Mouse (Mus musculus): ENCODE data around the gene Ros1.

Gene Ros1

DNA sequence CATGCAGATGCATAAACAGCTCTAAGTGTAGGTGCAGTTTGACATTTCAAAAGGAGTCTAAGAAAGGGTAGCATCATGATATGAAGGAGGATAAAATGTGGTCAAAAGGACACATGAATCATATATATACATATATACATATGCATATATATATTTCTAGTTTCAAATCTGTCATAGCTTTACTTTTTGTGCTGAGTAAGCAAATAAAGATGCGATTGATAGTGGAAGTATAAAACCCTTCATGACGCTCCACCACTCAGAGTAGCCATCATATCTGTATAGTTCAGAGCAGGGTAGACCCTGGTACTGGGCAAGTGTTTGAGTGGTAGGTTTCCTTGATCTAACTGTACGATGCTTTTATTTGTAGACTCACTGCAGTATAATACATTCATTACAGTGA, 35.3 kb downstream of the Ros1 start:
- DNase-seq (ENCODE audit: low spot score) = no peak

GRCm38 (mm10) chr10:52133354-52134074, 61.5 kb downstream of the Ros1 start:
- no peak for DNase-seq (ENCODE audit: low spot score)

- no peak for DNase-seq (ENCODE audit: low spot score)
Observed at GRCm38 (mm10) chr10:52130762-52131161, 64.3 kb downstream of the Ros1 start.

DNA sequence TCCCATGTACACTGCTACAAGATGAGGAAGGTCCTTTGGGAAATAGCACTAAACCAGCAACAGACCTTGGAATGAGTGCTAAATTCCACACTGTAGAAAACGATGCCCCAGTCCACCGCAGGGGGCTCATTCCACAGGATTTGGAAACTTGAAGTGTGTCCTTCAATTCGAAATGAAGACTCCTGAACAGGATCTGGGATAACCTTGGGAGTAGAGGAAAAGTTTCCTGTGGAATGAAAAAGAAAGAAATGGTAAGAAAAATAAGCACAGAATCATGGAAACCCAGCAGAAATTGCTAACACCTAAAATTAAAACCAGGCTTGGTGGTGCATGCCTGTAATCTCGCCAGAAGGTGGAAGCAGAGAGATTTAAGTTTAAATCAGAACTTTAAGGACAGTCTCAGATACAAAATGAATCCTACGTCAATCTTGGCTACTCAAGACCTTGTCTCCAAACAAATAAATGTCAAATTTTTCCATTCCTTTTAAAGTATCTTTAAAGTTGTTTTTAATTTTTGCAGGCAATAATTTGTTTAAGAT, 66.1 kb downstream of the Ros1 start:
- no peak for DNase-seq (ENCODE audit: low spot score)

DNA sequence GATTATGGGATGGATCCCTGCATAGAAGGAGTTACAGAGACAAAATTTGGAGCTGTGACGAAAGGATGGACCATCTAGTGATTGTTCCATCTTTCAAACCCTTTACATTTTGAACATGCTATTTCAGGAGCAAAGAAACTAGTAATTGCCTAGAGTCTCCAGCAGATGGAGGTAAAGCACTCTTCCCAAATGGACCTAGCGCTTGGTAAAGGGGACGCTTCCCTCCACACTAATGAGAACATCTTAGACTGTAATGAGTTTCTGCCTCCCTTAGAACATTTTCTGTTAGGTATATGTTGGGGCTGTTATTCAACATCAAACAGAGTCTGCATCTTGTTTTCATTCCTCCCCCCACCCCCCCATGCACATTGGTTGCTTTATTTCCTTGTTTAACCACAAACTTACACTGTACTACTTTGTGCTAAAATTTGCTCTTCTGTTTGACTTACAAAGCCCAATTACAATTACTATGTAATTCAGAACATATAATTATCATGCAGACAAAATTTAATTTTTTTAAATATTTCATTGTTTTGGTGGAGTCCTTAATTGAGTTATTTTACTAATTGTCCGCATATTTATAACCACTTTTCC, 88.8 kb downstream of the Ros1 start:
- peak; percentile 9 for DNase-seq (ENCODE audit: low spot score)

- DNase-seq (ENCODE audit: low spot score) = no peak
Observed at GRCm38 (mm10) chr10:52101273-52101672, 93.8 kb downstream of the Ros1 start.

DNA sequence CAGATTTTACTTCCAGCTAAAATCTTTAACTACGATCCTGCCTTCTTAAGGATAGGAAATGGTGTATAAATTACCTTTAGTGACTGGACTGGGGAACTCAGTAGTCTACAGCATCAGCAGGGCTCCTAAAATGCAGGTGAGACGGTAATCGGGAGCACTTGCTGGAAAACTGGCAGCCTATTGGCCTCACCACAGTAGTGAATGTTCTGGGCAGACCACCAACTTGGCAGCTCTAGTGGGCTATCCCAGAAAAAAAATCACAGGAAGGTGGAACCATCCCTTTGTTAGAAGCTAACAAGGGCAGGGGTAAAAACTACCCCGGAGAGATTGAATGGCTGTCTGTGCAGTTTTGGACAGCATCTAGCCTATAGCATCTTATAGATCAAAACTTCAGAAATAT, 102.9 kb downstream of the Ros1 start:
- no peak for DNase-seq (ENCODE audit: low spot score)

DNA sequence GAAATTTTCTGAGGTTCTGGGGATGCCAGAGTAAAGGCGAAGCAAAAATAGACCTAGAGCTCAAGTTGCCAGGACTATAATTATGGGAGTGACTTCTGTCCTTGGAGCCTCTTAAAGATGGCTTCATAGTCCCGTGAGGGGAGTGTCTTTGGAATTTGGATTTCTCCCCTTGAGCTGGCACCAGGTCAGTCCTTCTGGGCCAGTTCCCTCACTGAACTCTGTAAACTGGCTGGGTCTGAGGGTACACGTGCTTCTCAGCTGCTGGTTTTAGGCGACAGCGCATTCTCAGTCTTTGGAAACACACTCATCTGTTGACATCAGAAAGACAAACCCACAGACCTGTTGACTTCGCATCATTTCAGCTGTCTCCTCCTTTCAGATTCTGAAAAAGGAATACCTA, 108.4 kb downstream of the Ros1 start:
- DNase-seq (ENCODE audit: low spot score) = no peak

DNA sequence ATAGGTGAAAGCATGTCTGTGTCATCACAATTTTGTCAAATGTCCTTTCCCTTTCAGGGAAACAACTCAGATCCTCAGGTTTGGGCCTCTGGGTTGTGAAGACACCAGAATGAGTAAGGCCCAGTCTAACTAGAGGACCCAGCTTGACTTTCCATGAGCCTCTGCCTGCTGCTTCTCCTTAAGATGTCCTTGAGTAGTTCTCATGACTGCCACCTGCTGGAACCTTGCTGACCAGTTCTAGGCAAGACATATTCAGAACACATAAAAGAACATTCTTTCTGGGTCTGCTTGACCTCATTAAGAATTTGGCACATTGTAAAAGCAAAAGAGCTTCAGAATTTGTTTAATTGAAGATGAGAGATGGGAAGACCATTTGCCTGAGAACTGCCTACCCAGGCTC, 122.6 kb downstream of the Ros1 start:
- peak; percentile 3 for DNase-seq (ENCODE audit: low spot score)

DNA sequence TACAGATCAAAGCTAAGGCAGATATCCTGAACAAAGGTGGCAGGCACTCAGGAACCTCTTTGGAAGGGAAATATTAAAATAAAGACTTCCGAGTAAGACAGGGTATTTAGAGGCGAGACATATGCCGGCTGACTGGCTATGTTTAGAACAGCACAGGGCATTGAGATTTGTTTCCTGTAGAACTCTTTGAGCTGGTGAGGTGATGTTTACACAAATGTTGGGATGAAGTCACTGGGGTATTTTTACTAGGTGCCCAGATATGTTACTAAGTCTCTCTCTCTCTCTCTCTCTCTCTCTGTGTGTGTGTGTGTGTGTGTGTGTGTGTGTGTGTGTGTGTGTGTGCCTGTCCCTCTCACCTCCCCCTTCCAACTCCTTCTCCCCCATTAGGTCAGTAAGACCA, 146.8 kb downstream of the Ros1 start:
- DNase-seq (ENCODE audit: low spot score) = no peak

- no peak for DNase-seq (ENCODE audit: low spot score)
Observed at GRCm38 (mm10) chr10:52043086-52043485, 152.0 kb downstream of the Ros1 start.

- no peak for DNase-seq (ENCODE audit: low spot score)
Observed at GRCm38 (mm10) chr10:52039392-52039791, 155.7 kb downstream of the Ros1 start.

DNA sequence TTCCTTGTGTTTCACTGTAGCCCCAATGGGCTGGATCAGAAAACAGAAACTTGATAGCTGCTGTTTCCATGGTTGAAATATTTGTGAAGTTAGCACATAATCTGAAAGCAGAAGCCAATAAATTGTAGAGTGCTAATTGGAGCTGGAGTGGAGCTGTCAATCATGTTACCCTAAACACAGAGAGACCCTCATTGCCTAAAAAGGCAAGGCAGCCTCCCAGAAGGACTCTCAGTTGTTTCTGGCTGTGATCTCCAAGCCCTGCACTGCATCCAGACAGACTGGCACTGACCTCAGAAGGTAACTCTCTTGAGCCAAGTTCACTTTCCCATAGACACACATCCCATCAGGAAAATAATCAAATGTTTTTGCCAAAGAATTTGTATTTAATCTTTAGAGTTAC, 161.3 kb downstream of the Ros1 start:
- no peak for DNase-seq (ENCODE audit: low spot score)

GRCm38 (mm10) chr10:52029421-52030080, 165.5 kb downstream of the Ros1 start:
- DNase-seq (ENCODE audit: low spot score) = no peak

DNA sequence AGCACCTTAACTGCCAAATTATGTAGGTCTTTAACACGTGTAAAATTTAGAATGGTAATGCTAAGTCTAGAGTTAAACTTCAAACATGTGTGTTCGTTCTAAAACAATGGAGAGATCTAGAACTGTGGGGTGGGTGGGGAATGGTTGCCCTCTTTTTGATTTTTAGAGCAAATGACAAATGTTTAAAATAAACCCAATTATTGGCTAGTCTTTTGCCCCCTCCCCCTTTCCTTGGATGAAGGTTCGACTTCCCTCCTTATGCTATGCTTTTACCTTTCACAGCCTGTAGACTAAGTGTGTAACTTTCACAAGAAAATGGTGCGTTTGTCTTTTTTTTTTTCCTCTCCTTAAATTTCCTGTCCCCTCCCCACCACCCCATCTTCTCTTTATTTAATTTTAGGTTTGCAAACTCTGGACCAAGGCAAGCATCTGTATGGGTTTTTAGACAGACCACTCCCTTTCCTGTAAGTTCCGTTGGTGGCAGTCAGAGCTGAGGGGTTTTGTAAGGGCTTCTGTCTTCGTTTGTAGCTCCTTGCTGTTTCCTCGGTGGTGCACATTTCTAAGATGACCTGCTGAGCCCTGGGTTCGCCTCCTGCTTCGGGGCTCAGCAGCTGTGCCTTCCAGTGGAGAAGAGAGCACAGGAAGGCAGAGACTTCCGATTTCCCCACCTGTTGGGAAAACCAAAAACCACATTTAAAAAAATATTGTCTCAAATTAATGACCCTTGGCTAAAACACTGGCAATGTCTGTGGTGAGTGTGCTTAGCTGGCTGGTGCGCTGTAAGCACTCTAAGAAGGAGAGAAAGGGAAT, 166.3 kb downstream of the Ros1 start:
- DNase-seq (ENCODE audit: low spot score) = no peak

GRCm38 (mm10) chr10:52027161-52028035, 167.6 kb downstream of the Ros1 start:
- no peak for DNase-seq (ENCODE audit: low spot score)

- no peak for DNase-seq (ENCODE audit: low spot score)
Observed at GRCm38 (mm10) chr10:52025821-52026220, 169.2 kb downstream of the Ros1 start.

DNA sequence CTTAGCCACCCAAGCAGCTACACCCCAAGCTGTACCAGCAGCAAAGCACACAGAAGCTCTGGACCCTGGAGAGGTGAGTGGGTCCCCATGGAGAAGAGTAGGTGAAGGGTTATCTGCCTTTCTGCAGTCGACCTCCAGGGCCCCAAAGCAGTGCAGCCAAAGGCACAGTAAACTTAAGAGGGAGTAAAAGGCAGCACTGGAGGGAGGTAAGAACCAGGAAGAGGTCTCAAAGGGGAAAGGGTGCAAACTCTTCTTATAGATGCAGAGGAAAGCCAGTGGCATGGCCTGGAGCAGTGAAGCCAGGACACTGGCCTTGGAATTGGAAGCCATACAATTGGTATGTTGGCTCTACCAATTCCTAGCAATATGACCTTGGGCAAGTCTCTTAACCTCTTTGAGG, 169.8 kb downstream of the Ros1 start:
- DNase-seq (ENCODE audit: low spot score) = no peak

DNA sequence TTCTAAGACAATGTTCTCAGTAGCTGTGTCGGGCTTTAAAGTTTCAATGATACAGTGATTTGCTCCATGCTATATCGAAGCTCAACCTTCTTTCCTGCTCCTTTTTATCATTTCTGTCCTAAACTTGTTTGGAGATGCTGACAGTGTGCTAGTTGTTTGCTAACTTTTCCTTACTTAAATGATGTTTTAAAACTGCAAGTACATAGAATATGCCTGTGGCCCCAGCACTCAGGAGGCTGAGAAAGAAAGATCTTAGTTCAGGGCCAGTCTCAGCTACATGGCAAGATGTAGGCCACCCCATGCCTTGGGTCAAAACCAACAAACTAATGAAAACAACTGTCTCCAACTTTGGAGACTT, 171.0 kb downstream of the Ros1 start:
- no peak for DNase-seq (ENCODE audit: low spot score)

DNA sequence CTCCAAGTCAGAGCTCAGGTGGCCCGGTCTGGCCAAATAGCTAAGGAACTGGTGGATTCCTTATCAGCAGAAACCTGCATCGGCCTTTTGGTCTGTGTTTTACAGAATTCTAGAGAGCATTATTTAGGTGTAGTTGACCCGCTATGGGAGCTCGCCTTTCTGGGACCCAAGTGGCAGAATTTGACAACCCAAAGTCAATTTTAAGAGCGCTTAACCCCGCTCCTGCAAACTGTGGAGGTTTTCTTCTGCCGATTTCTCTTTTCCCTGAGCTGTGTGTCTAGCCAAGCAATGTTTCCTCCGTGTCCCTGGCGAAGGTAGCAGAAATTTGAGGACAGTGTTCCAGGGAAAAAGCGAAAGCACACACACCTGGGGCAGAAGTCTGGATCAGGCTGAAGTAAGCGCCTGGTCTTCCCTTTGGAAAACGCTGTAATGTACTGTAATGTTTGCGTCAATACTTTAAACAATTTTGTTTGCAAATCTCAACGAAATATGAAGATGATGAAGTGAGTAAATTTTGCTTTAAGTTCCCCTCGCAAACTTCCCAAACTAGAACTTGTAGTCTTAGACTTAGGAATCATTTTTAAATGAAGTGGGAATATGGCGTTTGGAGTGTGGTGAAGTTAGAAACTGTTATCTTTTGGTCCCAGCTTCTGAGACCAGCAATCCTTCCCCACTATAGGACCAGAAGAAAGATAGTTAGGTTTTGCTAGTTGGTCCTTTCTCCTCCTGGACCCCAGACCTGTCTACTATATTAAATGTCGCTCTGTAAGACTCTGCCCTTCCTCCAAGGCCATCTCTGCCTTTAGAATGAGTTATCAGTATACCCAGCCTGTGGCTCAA, 171.6 kb downstream of the Ros1 start:
- no peak for DNase-seq (ENCODE audit: low spot score)

Data from left cerebral cortex, adult 11 months (tissue).